Mouse (Mus musculus) midbrain, embryonic 12.5 days (tissue): ENCODE measurements around the gene Dock10. TPM values are rescaled to one million over a fixed set of nuclear protein-coding genes. Genes with fewer than 3 reads are reported as not detected.

ENCODE experiments used
- ATAC-seq: fragments of 200-750 bp; cut with Nextera tagmentation; 2 replicates; pipeline ENCODE4 v1.8.0; 2017; ENCODE audit warnings: low read depth, moderate TSS enrichment, moderate library complexity; ENCODE audit not compliant: low FRiP score
- H3K27ac ChIP-seq: fragments of 300-500 bp; sonication (generic); replicated peaks from 2 replicates; pipeline ENCODE4 v1.5.1; 2016; ENCODE audit warnings: mild to moderate bottlenecking
- H3K27me3 ChIP-seq: fragments of 300-500 bp; sonication (generic); 2 replicates; pipeline ENCODE4 v1.6.1; 2016; ENCODE audit warnings: mild to moderate bottlenecking
- H3K36me3 ChIP-seq: fragments of 300-500 bp; sonication (generic); 2 replicates; pipeline ENCODE4 v1.6.1; 2016
- H3K4me1 ChIP-seq: fragments of 300-500 bp; sonication (generic); 2 replicates; pipeline ENCODE4 v1.6.1; 2016
- H3K4me2 ChIP-seq: fragments of 300-500 bp; sonication (generic); replicated peaks from 2 replicates; pipeline ENCODE4 v1.6.1; 2016; ENCODE audit warnings: mild to moderate bottlenecking, moderate library complexity
- H3K4me3 ChIP-seq: fragments of 300-500 bp; sonication (generic); 2 replicates; pipeline ENCODE4 v1.5.1; 2016; ENCODE audit warnings: mild to moderate bottlenecking
- H3K9ac ChIP-seq: fragments of 300-500 bp; sonication (generic); replicated peaks from 2 replicates; pipeline ENCODE4 v1.6.1; 2016; ENCODE audit warnings: mild to moderate bottlenecking, moderate library complexity
- H3K9me3 ChIP-seq: fragments of 300-500 bp; sonication (generic); 2 replicates; pipeline ENCODE4 v1.6.1; 2016; ENCODE audit warnings: mild to moderate bottlenecking
- WGBS: fragments of 180-500 bp; shearing (Covaris S2); methylation state at CpG from one replicate; pipeline ENCODE4 v1.1.7; 2016; 5-methylcytosine and 5-hydroxymethylcytosine counted together
- polyA plus RNA-seq: library from polyadenylated mRNA; unstranded; fragments of >200 nt; fragmentation: Nextera tagmentation; extraction: Ambion mirVana; gene quantifications from 2 replicates; pipeline ENCODE4 v1.2.1, GENCODE M21; 2016

The Dock10 gene
- polyA plus RNA-seq, 1 experiment from 2014 or later: 2.7 TPM

GRCm38 (mm10) chr1:80671730-80672129 lies 86.6 kb downstream of the Dock10 start:
- ATAC-seq: no peak
- 89% methylated on average over 3 of the region's 3 CpGs for WGBS
- no peak overlapping the region for H3K4me2 ChIP-seq
- no peaks in the 10 kb centered on the region for H3K27me3 ChIP-seq
- no peak overlapping the region for H3K9ac ChIP-seq
- H3K4me3 ChIP-seq: no peak overlapping the region
- no peak overlapping the region for H3K27ac ChIP-seq
- H3K36me3 ChIP-seq: no peaks in the 10 kb centered on the region
- H3K9me3 ChIP-seq: no peaks in the 10 kb centered on the region
- H3K4me1 ChIP-seq: no peaks in the 10 kb centered on the region

GRCm38 (mm10) chr1:80671056-80671455 lies 87.3 kb downstream of the Dock10 start:
- Histone ChIP-seq H3K4me3 (no peak overlapping the region), H3K4me2 (no peak overlapping the region), H3K27me3 (no peaks in the 10 kb centered on the region), H3K27ac (no peak overlapping the region), H3K9ac (no peak overlapping the region), H3K9me3 (no peaks in the 10 kb centered on the region), H3K4me1 (no peaks in the 10 kb centered on the region), H3K36me3 (no peaks in the 10 kb centered on the region)
- 82% methylated on average over 5 of the region's 5 CpGs for WGBS
- ATAC-seq: no peak

GRCm38 (mm10) chr1:80670387-80670786 lies 87.9 kb downstream of the Dock10 start:
- Histone ChIP-seq H3K27ac (no peak overlapping the region), H3K4me2 (no peak overlapping the region), H3K36me3 (no peaks in the 10 kb centered on the region), H3K4me1 (no peaks in the 10 kb centered on the region), H3K9ac (no peak overlapping the region), H3K9me3 (no peaks in the 10 kb centered on the region), H3K4me3 (no peak overlapping the region), H3K27me3 (no peaks in the 10 kb centered on the region)
- 81% methylated on average over 7 of the region's 7 CpGs for WGBS
- ATAC-seq: no peak

GRCm38 (mm10) chr1:80665761-80666160 lies 92.6 kb downstream of the Dock10 start:
- no peaks in the 10 kb centered on the region for H3K9me3 ChIP-seq
- no peaks in the 10 kb centered on the region for H3K4me1 ChIP-seq
- no peak overlapping the region for H3K4me2 ChIP-seq
- no peak overlapping the region for H3K4me3 ChIP-seq
- no peaks in the 10 kb centered on the region for H3K27me3 ChIP-seq
- ATAC-seq: no peak
- no peaks in the 10 kb centered on the region for H3K36me3 ChIP-seq
- H3K27ac ChIP-seq: no peak overlapping the region
- H3K9ac ChIP-seq: no peak overlapping the region

GRCm38 (mm10) chr1:80665161-80665560 lies 93.2 kb downstream of the Dock10 start:
- H3K4me2 ChIP-seq: no peak overlapping the region
- 89% methylated on average over 6 of the region's 6 CpGs for WGBS

GRCm38 (mm10) chr1:80661506-80662402 lies 96.6 kb downstream of the Dock10 start:
- Histone ChIP-seq H3K9ac (no peak overlapping the region), H3K4me2 (no peak overlapping the region), H3K4me1 (no peaks in the 10 kb centered on the region), H3K9me3 (no peaks in the 10 kb centered on the region), H3K4me3 (no peak overlapping the region), H3K36me3 (no peaks in the 10 kb centered on the region), H3K27me3 (no peaks in the 10 kb centered on the region), H3K27ac (no peak overlapping the region)
- no peak; the same call in 1 of the 2 replicates for ATAC-seq
- 82% methylated on average over 11 of the region's 11 CpGs for WGBS

More at GRCm38 (mm10) chr1:80665161-80665560, 93.2 kb downstream of the Dock10 start:
- Histone ChIP-seq H3K36me3 (no peaks in the 10 kb centered on the region), H3K9ac (no peak overlapping the region), H3K4me1 (no peaks in the 10 kb centered on the region), H3K27ac (no peak overlapping the region), H3K9me3 (no peaks in the 10 kb centered on the region), H3K27me3 (no peaks in the 10 kb centered on the region), H3K4me3 (no peak overlapping the region)
- no peak for ATAC-seq

GRCm38 (mm10) chr1:80659465-80660245 lies 98.7 kb downstream of the Dock10 start:
- H3K27ac ChIP-seq: no peak overlapping the region
- H3K4me1 ChIP-seq: no peaks in the 10 kb centered on the region; the same call in 1 of the 2 replicates
- no peaks in the 10 kb centered on the region for H3K27me3 ChIP-seq
- no peak for ATAC-seq
- H3K4me3 ChIP-seq: no peak overlapping the region
- 82% methylated on average over 6 of the region's 6 CpGs for WGBS
- H3K4me2 ChIP-seq: no peak overlapping the region
- H3K9me3 ChIP-seq: no peaks in the 10 kb centered on the region
- H3K9ac ChIP-seq: no peak overlapping the region
- no peaks in the 10 kb centered on the region for H3K36me3 ChIP-seq

- Histone ChIP-seq H3K9ac (no peak overlapping the region), H3K9me3 (no peaks in the 10 kb centered on the region), H3K36me3 (no peaks in the 10 kb centered on the region), H3K27me3 (no peaks in the 10 kb centered on the region), H3K4me1 (no peaks in the 10 kb centered on the region; the same call in 1 of the 2 replicates), H3K4me2 (no peak overlapping the region), H3K27ac (no peak overlapping the region), H3K4me3 (no peak overlapping the region)
- ATAC-seq: no peak
- WGBS: 37% methylated on average over 2 of the region's 2 CpGs
Measured at GRCm38 (mm10) chr1:80656389-80656788, 101.9 kb downstream of the Dock10 start.

GRCm38 (mm10) chr1:80655854-80656253 lies 102.5 kb downstream of the Dock10 start:
- 85% methylated on average over 1 of the region's 1 CpGs for WGBS
- Histone ChIP-seq H3K4me1 (no peaks in the 10 kb centered on the region; the same call in 1 of the 2 replicates), H3K27ac (no peak overlapping the region), H3K4me2 (no peak overlapping the region), H3K9me3 (no peaks in the 10 kb centered on the region), H3K4me3 (no peak overlapping the region), H3K9ac (no peak overlapping the region), H3K36me3 (no peaks in the 10 kb centered on the region), H3K27me3 (no peaks in the 10 kb centered on the region)
- ATAC-seq: no peak

GRCm38 (mm10) chr1:80655195-80655594 lies 103.1 kb downstream of the Dock10 start:
- no peaks in the 10 kb centered on the region for H3K27me3 ChIP-seq
- H3K9me3 ChIP-seq: no peaks in the 10 kb centered on the region
- ATAC-seq: no peak
- H3K27ac ChIP-seq: no peak overlapping the region
- H3K4me2 ChIP-seq: no peak overlapping the region
- no peak overlapping the region for H3K4me3 ChIP-seq
- no peaks in the 10 kb centered on the region for H3K36me3 ChIP-seq
- no peak overlapping the region for H3K9ac ChIP-seq
- WGBS: 87% methylated on average over 4 of the region's 4 CpGs
- no peaks in the 10 kb centered on the region; the same call in 1 of the 2 replicates for H3K4me1 ChIP-seq

GRCm38 (mm10) chr1:80654177-80654576 lies 104.2 kb downstream of the Dock10 start:
- Histone ChIP-seq H3K27me3 (no peaks in the 10 kb centered on the region), H3K4me1 (no peaks in the 10 kb centered on the region; the same call in 1 of the 2 replicates), H3K9ac (no peak overlapping the region), H3K4me2 (no peak overlapping the region), H3K27ac (no peak overlapping the region), H3K9me3 (no peaks in the 10 kb centered on the region), H3K4me3 (no peak overlapping the region), H3K36me3 (no peaks in the 10 kb centered on the region)
- no peak for ATAC-seq
- 85% methylated on average over 1 of the region's 1 CpGs for WGBS

GRCm38 (mm10) chr1:80652803-80653202 lies 105.5 kb downstream of the Dock10 start:
- Histone ChIP-seq H3K27me3 (no peaks in the 10 kb centered on the region), H3K4me2 (no peak overlapping the region), H3K4me3 (no peak overlapping the region), H3K4me1 (no peaks in the 10 kb centered on the region; the same call in 1 of the 2 replicates), H3K9ac (no peak overlapping the region), H3K9me3 (no peaks in the 10 kb centered on the region), H3K36me3 (no peaks in the 10 kb centered on the region), H3K27ac (no peak overlapping the region)
- ATAC-seq: no peak
